ENCODE assay signal across 11 mouse cellular contexts in genomic region chr1:66176838-66177105, GRCm38 (mm10). TPM values are rescaled to one million over a fixed set of nuclear protein-coding genes. Genes with fewer than 3 reads are reported as not detected.
DNase-seq lines count a peak whose midpoint lies in the region; ATAC-seq and TF ChIP-seq lines count a peak whose summit lies in the region.
"Had no signal": no experiment of that assay in that cellular context is flagged by ENCODE, and none has a peak within 500 bp of the region (broad histone marks: within the 10 kb centered on the region; RNA-seq: fewer than 3 reads in every experiment).

No protein-coding gene starts in this region.

- no peak for ATAC-seq in forebrain, embryonic 12.5 days (ENCODE audit: low FRiP score)
- ATAC-seq in limb, embryonic 13.5 days (ENCODE audit: low FRiP score, low read depth) = no peak
- no peak for ATAC-seq in neural tube, embryonic 14.5 days (ENCODE audit: low read depth)

- peak overlapping the region; percentile 89 for H3K9ac ChIP-seq in forebrain, embryonic 12.5 days
- H3K9ac ChIP-seq in limb, embryonic 13.5 days = no peak overlapping the region
- peak overlapping the region; percentile 92 for H3K9ac ChIP-seq in neural tube, embryonic 14.5 days (replicated peaks; ENCODE audit: low read depth, low read length)

- TF ChIP-seq CTCF in left cerebral cortex, adult 2 months (IDR thresholded peaks at IDR 0.05) = no peak; the same call in 1 of the 2 replicates

- no peaks in the 10 kb centered on the region for H3K9me3 ChIP-seq in forebrain, embryonic 12.5 days
- H3K9me3 ChIP-seq in limb, embryonic 13.5 days = no peaks in the 10 kb centered on the region
- no peaks in the 10 kb centered on the region; the same call in 1 of the 2 replicates for H3K9me3 ChIP-seq in neural tube, embryonic 14.5 days (ENCODE audit: control insufficient read depth, low read length)

- no peak for DNase-seq in left cerebral cortex, adult 2 months (ENCODE audit: extremely low spot score in 1 of 2, low spot score in 2 of 2)
- DNase-seq in left cerebral cortex, adult 11 months (ENCODE audit: low spot score) = no peak
- no peak for DNase-seq in adrenal gland, adult 8-10 months
- no peak for DNase-seq in thymus, adult 18-20 months
- no peak for DNase-seq in embryo, embryonic 10 days (ENCODE audit: low spot score)
- DNase-seq: adrenal gland, adult 2 months; cerebellum, adult 11-12 months had no signal

- no peaks in the 10 kb centered on the region for H3K27me3 ChIP-seq in forebrain, embryonic 12.5 days
- H3K27me3 ChIP-seq in limb, embryonic 13.5 days = no peaks in the 10 kb centered on the region
- H3K27me3 ChIP-seq in neural tube, embryonic 14.5 days (ENCODE audit: control insufficient read depth, insufficient read depth, low read length) = no peaks in the 10 kb centered on the region

- 0 out of 2 replicates have a peak, but pooled peaks cover 3% of the 10 kb centered on the region for H3K36me3 ChIP-seq in forebrain, embryonic 12.5 days (replicated peaks)
- peaks cover 4% of the 10 kb centered on the region; the same call in 1 of the 2 replicates for H3K36me3 ChIP-seq in limb, embryonic 13.5 days
- H3K36me3 ChIP-seq in neural tube, embryonic 14.5 days (ENCODE audit: control insufficient read depth, insufficient read depth, low read length) = 0 out of 2 replicates have a peak, but pooled peaks cover 9% of the 10 kb centered on the region

- H3K4me3 ChIP-seq in left cerebral cortex, adult 2 months = peak overlapping the region; percentile 94
- H3K4me3 ChIP-seq in forebrain, embryonic 12.5 days (replicated peaks) = peak overlapping the region; percentile 78
- H3K4me3 ChIP-seq in limb, embryonic 13.5 days = peak overlapping the region; percentile 54
- peak overlapping the region; percentile 93 for H3K4me3 ChIP-seq in neural tube, embryonic 14.5 days (ENCODE audit: low read depth, low read length)
- H3K4me3 ChIP-seq: megakaryocyte, embryonic 14.5 days had no signal

- 46% methylated on average over 2 of the region's 2 CpGs for whole genome bisulfite sequencing in forebrain, embryonic 12.5 days
- WGBS in limb, embryonic 13.5 days = 69% methylated on average over 2 of the region's 2 CpGs
- 34% methylated on average over 2 of the region's 2 CpGs for WGBS in neural tube, embryonic 14.5 days

- H3K27ac ChIP-seq in left cerebral cortex, adult 2 months = peak overlapping the region; percentile 72
- peak overlapping the region; percentile 92 for H3K27ac ChIP-seq in forebrain, embryonic 12.5 days
- no peak overlapping the region for H3K27ac ChIP-seq in limb, embryonic 13.5 days
- H3K27ac ChIP-seq in neural tube, embryonic 14.5 days (ENCODE audit: low read depth, low read length) = peak overlapping the region; percentile 90

- peak overlapping the region; percentile 67 for H3K4me2 ChIP-seq in forebrain, embryonic 12.5 days
- H3K4me2 ChIP-seq in limb, embryonic 13.5 days (replicated peaks) = peak overlapping the region; percentile 88
- peak overlapping the region; percentile 46 for H3K4me2 ChIP-seq in neural tube, embryonic 14.5 days (ENCODE audit: low read depth, low read length)

- intact Hi-C loops in left cerebral cortex, adult 2 months (cut with DNase I) = loop anchor here (1.0 to 10.0 kb wide), 5 partner anchors 91 to 638 kb away; partner anchors contain the start of gene Kansl1l

- peaks cover 29% of the 10 kb centered on the region for H3K4me1 ChIP-seq in forebrain, embryonic 12.5 days
- peaks cover 29% of the 10 kb centered on the region for H3K4me1 ChIP-seq in limb, embryonic 13.5 days
- peaks cover 18% of the 10 kb centered on the region for H3K4me1 ChIP-seq in neural tube, embryonic 14.5 days (ENCODE audit: control insufficient read depth, insufficient read depth, low read length)

RNA-seq across cellular contexts. Expression of gene Map2, which starts 1.7 kb away (rescaled TPM):
- total RNA-seq in left cerebral cortex, adult 2 months (2021) = 1,000 to 10,000 TPM; 1,064 to 1,130 TPM
- polyA plus RNA-seq in forebrain, embryonic 12.5 days (2016; fragmentation: Nextera tagmentation; extraction: Ambion mirVana) = 339 and 369 TPM in 2 replicates
- polyA plus RNA-seq in limb, embryonic 13.5 days (2015; fragmentation: Nextera tagmentation; extraction: Ambion mirVana) = 25.3 and 28.5 TPM in 2 replicates
- 458 and 523 TPM in 2 replicates for polyA plus RNA-seq in neural tube, embryonic 14.5 days (2014; fragmentation: Nextera tagmentation; extraction: Ambion mirVana)
- 10 to 100 TPM; 23.9 to 44.2 (median 34.4) TPM for total RNA-seq in adrenal gland, adult 8-10 months (2022)

Comparison
In these comparisons a context has a peak if more than half of its experiments do, and no peak if none do; other contexts are left out.
1. RNA of gene Map2, which starts 1.7 kb away (polyA plus RNA-seq): 458 to 523 TPM in neural tube, embryonic 14.5 days and 339 to 369 TPM in forebrain, embryonic 12.5 days; 25.3 to 28.5 TPM in limb, embryonic 13.5 days; every median in the first group is over 10 times any median in the second.
2. Peak in every context shown above with its lines, with median percentiles within 50 percentile points of each other: H3K4me3 ChIP-seq and H3K4me2 ChIP-seq.